Mouse (Mus musculus): ENCODE results near the gene B4galt1.

Gene B4galt1

DNA sequence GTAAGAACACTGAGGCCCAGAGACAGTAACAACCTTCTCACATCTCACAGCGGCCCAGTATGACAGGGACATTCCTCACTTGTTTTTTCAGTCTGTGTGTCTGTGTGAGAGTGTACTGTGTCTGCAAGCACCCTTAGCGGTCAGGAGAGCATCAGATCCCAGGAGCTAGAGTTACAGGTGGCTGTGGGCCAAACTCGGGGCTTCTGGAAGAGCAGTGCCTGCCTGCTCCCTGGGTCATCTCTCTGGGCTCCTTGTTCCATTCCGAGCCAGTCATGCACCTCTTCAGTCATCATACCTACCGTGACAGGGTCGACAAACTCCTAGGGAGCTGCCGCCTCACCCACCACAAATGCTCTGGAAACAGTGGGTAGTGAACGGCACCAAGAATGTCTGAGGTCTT, 10.1 kb downstream of the B4galt1 start:
- no peak for DNase-seq (ENCODE audit: extremely low spot score)

DNA sequence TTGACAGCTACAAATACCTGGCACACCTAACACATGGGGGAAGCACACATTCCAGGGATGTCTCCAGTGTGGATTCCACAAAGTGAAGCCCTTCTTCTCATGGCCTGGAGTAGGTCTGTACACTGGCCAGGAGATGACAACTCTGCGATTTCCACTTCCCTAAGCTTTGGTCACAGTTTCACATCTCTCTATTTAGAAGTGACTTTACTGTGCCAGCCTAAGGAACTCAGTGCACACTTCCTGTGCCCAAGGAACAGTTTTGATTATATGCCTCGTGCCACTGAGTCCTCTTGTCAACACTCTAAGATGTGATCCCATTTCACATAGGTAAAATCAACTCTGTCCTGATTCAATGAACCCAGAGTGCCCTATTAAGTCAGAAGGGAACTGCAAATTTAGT, 13.4 kb downstream of the B4galt1 start:
- DNase-seq (ENCODE audit: extremely low spot score), result no peak

DNA sequence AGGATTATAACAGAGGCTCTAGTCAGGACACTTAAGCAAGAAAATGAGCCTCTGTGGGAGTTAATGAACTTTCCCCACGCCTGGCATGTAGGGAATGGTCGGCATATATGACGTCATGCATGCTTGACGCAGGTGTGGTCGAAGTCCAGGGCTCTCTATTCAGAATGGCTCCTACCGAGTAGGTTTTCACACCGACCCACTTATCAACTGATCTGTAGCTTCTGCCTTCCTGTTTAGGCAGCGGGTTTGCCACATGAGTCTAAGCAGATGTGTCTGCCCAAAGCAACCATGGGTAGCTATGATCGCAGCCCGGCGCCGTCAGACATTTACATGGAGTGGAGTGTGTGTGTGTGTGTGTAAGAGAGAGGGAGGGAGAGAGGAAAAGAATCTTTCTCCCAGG, 14.6 kb downstream of the B4galt1 start:
- DNase-seq (ENCODE audit: extremely low spot score), result no peak

DNA sequence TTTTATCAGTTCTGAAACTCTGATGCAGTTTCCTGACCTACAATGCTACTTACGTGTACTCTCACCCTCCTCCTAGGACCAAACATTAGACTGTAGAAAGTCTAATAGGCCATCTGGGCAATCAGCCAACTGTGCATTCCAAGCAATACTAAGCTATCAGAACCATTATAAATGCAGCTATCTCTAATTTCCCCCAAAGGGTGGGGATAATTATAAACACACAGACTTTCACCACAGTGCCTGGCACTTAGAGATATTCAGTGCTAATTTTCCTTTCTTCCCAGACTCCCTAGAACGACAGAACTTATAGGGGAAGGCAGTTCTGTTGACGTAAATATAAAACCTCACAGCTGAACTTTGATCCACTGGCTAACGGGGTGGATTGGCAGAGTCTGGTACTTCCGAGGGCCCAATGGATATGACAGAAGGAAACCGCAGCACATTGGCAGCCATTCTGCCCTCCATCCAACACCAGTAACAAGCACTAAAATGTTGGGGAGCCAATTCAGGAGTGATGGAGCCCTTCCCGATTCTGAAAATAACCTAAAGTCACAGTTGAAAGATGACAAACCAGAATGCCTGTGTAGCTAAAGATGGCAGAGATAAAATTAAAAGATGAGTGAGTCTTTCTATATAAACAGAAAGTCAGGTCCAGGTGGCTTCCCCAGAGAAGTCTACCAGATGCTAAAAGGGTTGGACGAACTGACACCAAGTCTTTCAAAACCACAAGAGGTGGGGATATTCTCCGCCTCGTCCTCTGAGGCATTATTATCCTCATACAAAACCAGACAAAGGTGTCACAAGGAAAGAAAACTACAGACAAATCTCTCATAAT, 16.1 kb downstream of the B4galt1 start:
- no peak for DNase-seq (ENCODE audit: extremely low spot score)

DNA sequence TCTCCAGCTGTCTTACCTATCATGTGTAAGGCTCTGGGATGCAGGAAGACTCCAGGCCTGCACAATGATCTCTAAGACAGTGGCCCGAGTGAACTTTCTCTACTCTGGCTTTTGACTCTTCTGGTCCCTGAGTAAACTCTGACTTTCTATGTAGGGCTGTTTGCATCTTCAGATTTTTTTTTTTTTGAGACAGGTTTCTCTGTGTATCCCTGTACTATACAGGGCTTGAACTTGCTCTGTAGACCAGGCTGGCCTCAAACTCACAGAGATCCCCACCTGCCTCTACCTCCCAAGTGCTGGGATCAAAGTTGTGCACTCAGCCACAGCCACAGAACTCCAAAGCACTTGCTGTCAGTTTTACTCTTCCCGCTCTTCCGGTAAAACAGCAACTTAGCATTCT, 16.8 kb downstream of the B4galt1 start:
- no peak for DNase-seq (ENCODE audit: extremely low spot score)

DNA sequence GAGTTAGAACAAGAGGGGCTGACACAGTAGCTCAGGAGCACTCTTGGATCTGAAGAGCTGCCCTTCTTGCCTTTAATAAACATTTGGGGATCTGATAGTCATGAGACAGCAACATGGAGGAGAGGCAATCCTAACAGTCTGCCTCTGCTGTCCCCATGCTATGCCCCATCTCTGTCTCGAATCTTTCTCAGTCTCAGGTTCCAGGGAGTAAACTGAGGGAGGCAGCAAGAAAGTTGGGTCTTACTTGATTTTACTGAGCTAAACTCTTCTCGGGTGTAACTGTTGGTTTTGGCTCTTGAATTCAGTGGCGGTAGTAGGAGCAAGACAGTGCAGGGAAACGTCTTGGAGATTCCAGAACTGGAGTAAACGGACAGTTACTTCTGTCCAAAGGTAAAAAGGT, 18.9 kb downstream of the B4galt1 start:
- DNase-seq (ENCODE audit: extremely low spot score), result no peak

DNA sequence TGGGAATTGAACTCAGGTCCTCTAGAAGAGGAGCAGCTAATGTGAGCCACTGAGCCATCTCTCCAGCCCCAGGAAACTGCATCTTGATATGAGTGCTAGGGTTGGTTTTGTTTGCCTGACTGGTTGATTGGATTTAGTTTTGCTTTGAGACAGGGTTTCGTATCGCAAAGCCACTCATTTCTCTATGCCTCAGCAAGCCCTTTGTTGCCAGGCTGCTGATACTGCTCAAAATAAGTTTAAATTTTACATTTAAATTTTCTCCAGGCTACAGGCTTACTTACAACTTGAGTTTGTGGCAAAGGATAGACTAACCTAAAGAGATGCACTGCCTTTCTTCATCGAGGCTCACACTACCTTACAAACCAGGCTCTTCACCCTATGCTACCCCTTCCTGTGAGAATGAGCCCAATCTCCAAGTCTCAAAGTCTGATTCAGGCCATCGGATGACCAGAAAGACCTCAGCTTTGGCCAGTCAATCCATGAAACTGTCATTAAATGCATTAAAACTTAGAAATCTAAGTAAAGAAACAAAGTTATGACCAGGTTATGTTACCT, 19.5 kb downstream of the B4galt1 start:
- DNase-seq (ENCODE audit: extremely low spot score), result no peak

DNA sequence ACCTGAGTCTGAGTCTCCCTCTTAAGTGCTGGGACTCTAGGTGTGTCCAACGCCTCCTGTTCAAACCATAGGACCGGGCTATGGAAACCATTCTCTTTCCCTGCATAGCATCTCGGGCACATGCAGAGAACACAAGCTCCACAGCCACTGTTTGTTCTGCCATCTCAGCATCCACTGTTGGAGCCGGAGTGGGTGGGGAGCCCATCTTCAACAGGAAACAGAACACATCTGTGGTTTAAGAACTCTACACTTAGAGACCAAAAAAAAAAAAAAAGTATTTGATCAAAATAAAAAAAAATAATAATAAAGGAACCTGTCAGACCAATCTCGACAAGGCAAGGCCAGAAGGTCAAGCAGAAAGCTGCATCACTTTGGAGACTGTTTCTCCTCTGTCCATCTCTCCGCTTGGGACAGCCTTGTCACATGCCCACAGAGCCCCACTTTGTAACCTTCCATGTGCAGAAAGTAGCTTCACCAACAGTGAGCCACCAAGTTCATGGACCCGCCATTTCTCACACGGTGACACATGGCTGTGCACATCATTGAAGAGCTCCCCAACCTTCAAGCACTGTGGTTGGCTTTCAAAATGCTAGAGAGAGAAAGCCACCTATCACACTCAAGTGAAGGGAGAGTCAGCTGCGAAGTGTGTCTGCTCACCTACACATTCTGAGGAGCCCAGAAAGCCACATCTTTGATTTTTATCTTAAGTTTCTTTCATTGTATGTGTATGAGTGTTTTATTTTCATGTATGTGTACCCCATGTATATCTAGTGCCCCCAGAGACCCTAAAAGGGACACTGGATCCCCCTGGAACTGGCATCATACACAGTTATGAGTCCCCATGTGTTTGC, 20.2 kb downstream of the B4galt1 start:
- no peak for DNase-seq (ENCODE audit: extremely low spot score)

DNA sequence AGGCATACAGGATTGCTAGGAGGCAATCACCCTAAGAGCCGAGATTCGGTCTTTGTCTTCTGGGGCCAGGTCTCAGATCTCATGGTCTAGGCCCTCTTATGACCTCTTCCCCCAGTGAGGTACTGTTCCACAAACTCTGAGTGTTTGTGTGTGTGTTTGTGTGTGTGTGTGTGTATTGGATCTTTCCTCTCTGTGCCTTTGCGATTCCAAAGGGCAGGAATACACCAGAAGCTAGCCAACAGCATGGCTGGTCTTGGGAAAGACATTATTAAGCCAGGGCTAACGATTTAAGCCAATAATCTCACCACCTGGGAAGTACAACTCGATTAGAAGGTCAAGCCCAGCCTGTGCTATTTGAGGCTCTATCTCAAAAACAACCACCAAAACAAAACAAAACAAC, 23.3 kb downstream of the B4galt1 start:
- DNase-seq (ENCODE audit: extremely low spot score), result no peak

DNA sequence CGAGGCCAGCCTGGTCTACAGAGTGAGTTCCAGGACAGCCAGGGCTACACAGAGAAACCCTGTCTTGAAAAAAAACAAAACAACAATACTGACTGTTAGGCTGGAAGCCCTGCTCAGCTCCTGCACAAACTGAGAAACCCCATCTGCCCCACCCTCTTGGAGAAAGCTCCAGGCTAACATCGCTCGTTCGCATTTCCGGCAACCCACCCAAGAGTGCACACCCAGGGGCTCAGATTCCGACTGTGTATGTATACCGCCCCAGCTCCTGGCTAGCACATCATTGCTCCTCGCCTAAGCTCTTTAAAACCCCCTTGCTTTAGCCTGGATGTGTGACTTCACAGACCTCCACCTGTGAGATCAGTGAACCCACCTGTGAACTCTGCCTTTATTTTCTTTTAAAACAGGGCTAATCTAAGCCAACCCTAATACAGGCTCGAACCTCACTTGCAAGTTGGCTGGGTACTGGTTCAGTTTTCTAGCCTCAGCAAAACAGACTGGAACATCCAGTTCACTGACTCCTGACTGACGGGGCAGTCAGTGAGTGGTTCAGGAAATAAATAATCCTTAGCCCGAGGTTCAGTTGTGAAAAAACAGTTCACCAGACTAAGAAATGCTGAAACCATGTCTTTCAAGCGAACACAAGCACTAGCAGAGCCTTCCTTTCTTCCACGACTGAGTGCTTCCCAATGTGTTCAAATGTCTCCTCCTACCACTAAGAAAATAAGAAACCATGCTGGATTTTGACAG, 24.0 kb downstream of the B4galt1 start:
- no peak for DNase-seq (ENCODE audit: extremely low spot score)

DNA sequence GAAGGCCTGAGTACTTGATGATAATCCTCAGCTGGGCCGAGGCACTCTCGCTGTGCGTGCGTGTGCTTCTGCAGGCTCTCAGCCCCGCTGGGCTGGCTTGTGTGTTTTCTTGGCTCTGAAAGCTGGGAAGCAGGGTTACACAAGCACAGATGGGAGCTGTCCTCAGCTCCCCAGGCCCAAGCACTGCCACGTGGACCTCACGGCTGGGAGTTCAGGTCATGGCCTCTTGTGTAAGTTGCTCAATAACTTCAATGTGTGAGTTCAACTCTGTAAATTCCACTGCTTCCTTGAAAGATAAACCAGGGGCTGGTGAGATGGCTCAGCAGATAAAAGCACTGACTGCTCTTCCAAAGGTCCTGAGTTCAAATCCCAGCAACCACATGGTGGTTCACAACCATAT, 24.9 kb downstream of the B4galt1 start:
- no peak for DNase-seq (ENCODE audit: extremely low spot score)

DNA sequence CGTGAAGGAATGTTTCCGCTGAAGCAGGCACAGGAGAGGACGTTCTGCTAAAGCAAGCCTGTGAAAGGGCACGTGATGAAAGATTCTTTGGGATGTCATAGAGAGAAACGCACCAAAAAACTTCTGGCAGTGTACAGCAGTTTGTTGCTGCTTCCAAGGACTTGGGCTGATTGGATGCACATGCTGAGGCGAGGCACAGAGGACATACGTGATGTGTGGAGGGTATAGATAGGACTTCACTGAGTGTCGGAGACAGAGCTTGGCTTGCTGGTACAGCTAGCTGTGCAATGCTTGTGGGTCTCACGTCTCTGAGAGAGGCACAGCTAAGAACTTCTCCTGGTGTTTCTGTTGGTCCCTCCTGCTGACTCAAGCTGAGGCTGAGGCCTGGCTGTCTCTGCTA, 25.9 kb downstream of the B4galt1 start:
- DNase-seq (ENCODE audit: extremely low spot score), result no peak

DNA sequence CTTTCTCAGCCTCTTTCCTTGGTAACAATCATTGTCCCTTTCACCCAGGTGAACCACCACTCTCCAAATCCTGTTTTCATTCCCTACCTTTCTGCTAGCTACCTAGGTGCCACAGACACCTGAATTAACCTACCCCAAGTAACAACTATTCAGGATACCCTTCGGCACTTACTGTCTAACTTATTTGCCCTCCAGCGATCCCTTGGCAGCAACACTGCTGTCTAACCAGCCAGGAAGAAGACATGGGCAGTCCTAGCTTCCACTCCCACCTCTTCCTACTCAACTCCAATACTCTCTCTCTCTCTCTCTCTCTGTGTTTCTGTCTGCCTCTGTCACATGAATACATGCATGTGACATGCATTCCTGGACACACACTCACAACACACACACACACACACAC, 27.0 kb downstream of the B4galt1 start:
- no peak for DNase-seq (ENCODE audit: extremely low spot score)

DNA sequence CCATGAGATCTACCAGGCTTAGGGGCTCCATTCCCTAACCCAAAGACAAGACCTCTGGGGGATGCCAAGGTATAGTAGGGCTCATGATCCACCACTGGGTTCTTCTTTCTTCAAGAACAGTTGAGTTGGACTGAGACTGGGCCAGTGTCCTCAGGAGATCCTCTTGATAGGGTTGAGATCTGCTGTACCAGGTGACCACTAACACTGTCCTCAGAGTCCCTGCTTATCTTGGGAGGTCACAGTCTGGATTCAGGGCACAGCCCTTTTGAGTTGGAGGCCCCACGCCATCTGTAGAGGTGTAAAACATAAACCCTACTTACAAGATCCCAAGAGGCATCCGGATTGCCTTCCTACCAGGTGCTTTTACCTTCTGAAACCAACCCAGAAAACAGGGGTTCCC, 27.8 kb downstream of the B4galt1 start:
- no peak for DNase-seq (ENCODE audit: extremely low spot score)

DNA sequence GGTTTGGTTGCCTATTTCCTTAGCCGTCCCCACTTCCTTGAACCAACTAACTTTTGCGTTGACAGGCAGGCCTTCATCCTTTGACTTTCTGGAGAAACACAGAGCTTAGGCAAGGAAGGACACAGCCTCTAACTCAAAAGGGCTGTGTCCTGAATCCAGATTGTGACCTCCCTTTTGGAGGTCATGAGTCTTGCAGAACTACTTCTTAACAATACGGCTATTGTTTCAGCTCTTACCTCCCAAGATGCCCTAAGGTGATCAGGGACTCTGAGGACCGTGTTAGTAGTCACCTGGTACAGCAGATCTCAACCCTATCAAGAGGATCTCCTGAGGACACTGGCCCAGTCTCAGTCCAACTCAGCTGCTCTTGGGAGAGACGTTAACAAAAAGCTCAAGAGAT, 28.7 kb downstream of the B4galt1 start:
- no peak for DNase-seq (ENCODE audit: extremely low spot score)

DNA sequence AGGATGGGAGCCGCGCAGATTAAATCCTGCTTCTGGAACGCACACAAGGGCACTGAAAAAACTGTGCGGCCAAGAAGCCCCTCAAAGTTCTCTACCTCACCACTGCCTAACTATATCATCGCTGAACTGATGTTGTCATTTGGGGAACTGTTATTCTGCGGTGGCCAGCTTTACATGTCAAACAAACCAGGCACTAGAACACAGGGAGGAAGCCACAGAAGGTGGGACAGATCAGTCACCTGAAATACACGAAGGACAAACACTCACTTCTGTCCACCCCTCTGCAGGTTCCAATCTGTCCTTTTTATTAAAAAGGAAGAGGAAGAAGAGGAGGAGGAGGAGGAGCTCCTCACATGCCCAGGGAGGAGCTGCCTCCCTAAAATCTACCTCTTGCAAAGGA, 29.3 kb downstream of the B4galt1 start:
- no peak for DNase-seq (ENCODE audit: extremely low spot score)

DNA sequence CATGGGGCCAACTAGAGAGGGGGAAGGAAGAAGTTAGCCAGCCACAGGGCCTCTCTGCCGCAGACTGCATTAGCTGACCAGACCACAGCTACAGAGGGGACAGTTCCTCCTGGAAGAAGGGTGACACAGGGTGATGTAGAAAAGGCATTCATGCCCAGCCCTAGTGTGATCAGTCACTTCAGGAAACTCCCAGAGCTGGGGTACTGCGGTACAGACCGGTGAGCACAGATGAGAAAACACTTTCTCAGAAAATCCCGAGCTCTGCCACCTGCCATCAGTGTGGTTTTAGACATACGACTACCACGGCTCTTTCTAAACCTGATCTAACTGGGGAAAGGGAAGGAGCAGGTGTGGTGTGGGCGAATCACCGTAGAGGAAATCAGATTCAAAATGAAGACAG, 30.1 kb downstream of the B4galt1 start:
- DNase-seq (ENCODE audit: extremely low spot score), result no peak

DNA sequence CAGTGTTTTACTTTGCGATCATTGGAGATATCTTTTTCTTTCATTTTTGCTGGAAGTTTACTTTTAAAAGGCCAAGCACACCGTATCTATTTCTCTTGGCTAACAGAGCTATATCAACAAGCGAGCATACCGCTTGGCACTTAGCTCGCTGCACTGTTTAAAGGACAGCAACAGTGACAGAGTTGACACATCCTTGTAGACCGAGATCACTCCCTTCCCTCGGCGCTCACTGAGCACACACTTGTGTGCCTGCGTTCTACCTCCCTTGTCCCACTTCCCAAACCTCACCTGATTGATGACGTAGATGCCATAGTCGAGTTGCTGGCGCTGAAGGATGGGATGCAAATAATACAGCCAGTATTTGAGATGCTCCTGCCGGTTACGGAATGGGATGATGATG, 30.7 kb downstream of the B4galt1 start:
- DNase-seq (ENCODE audit: extremely low spot score), result no peak

DNA sequence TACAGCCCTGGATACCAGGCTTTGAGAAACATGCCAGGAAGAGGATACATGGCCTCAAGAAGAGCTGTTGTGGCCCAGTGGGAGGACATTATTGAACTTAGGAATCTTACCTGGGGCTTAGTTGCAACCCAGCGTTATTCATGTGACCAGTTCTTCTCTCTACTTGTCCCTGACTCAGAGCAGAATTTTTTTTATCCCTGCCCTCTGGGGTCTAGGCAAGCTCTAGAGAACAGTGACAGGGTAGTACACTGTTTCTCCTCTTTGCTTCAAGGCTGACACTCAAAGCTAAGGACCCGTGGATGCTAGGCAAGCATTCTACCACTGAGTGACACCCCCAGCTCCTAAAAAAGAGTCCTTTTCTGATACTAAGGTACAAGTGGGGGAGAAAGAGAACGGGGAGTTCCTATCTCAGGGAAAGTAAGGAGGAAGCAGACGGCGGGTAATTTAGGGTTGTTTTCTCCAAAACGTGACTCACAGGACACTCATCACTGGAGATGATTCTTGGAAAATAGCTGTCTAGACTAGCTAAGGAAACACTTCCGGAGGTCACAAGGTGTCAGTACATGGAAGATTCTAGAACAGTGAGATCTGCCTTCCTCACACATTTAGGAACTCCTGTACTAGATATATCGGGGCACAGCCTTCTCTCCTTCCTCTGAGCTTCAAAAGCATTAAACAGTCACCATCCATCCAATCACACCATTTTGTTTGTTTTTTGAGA, 32.3 kb downstream of the B4galt1 start:
- no peak for DNase-seq (ENCODE audit: extremely low spot score)

DNA sequence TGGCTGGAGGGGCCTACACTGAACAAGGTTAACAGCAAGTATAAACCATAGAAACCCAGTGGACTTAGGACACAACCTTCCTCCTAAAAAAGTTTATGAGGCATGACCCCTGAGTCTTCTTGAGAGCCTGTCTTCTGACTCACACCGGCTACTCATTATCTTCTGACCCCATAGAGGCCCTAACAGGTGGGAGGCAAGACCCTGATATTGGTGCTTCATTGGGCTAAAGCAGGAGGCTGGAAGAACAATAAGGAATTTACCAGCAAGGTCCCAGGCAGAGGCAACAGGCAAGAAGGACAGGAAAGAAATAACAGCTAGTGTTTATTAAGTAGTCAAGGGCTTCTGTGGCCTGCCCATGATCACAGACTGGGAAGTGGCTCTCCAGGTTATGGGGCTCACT, 32.9 kb downstream of the B4galt1 start:
- DNase-seq (ENCODE audit: extremely low spot score), result no peak

DNA sequence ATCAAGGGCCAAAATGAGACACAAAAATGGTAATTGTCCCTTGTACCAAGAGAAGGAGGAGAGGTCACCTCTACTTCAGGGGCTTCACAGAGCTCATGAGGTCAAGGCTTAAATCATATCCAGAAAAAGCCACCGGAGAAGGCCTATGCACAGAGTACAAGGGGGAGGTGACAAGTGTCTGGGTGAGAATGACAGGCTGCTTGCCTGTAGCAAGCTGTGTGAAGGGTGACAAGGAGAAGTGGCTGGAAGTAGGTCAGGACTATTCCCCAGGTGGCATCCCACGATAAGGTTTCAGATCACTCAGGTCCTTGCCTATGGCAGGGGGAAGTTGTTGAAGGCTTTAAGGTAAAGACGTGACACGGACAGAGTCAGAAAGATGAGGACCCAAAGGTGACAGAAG, 33.8 kb downstream of the B4galt1 start:
- DNase-seq (ENCODE audit: extremely low spot score), result no peak

DNA sequence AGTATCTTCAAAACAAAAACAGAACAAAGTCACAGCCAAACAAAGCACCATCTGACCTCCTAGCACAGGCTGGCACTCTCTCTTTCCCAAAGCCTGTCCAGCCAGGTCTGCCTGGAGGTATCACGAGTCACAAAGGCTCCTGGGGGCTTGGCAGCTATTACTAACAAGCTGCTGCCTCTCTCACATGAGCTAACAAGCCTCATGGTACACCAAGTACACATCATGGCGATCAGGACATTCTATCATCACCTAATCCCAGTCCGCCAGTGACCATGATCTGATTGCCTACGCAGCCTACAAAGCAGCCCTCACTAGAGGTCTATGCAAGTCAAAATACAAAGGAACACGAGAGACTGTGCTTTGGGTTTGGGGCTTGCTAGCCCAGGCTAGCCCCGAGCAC, 34.7 kb downstream of the B4galt1 start:
- no peak for DNase-seq (ENCODE audit: extremely low spot score)

Measured in embryo, embryonic 9.5 days (tissue).